ENCODE assay signal across 7 mouse cellular contexts in the genomic region with DNA sequence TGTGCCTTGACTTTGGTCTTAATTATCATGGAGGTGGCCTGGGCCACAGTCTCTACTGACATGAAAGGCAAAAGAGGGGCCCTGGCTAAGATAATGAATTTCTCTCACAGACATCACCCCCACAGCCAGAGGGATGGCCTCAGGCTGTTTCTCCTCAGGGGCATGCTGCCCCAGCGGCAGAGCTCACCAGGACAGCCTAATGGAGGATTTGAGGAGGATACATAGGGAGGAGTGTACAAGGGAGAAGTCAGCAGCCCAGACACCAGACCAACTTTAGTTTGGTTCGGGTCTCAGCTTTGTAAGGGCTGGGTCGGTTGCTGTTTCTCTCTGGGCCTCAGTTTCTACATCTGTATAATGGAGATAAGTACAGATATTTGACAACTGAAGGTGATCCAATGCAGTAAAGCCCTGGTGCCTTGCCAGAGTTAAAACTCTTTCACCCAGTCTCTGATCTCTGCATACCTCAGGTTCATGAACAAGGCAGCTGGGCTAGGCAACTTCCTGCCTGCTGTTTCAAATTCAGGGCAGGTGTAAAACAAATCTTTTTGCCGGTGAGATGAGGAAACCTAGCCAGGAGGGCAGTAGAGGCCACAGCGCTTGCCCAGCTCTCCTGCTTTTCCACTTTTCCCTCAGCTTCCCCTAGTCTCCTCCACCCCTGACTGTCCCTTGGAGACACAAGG. TPM values are rescaled to one million over a fixed set of nuclear protein-coding genes. Genes with fewer than 3 reads are reported as not detected.
DNase-seq lines count a peak whose midpoint lies in the region; ATAC-seq lines count a peak whose summit lies in the region.

No protein-coding gene starts in this region.

- no peaks in the 10 kb centered on the region for H3K36me3 ChIP-seq in lung, embryonic 16.5 days (ENCODE audit: control insufficient read depth, insufficient read depth, low read length)
- H3K36me3 ChIP-seq in embryonic facial prominence, embryonic 15.5 days = no peaks in the 10 kb centered on the region
- H3K36me3 ChIP-seq in liver, embryonic 11.5 days (ENCODE audit: control insufficient read depth, insufficient read depth, low read length) = no peaks in the 10 kb centered on the region

- H3K27ac ChIP-seq in lung, embryonic 16.5 days (ENCODE audit: low read length) = peak overlapping the region; percentile 91
- peak overlapping the region; percentile 81 for H3K27ac ChIP-seq in embryonic facial prominence, embryonic 15.5 days (replicated peaks)
- no peak overlapping the region for H3K27ac ChIP-seq in liver, embryonic 11.5 days (ENCODE audit: low read depth, low read length)

- H3K4me1 ChIP-seq in lung, embryonic 16.5 days (replicated peaks; ENCODE audit: control insufficient read depth, insufficient read depth, low read length) = peaks cover 13% of the 10 kb centered on the region
- peaks cover 25% of the 10 kb centered on the region for H3K4me1 ChIP-seq in embryonic facial prominence, embryonic 15.5 days
- H3K4me1 ChIP-seq in liver, embryonic 11.5 days (replicated peaks; ENCODE audit: control insufficient read depth, insufficient read depth, low read length) = peaks cover 3% of the 10 kb centered on the region; the same call in 1 of the 2 replicates

- peak overlapping the region; percentile 26 for H3K4me3 ChIP-seq in lung, embryonic 16.5 days (ENCODE audit: low read length)
- H3K4me3 ChIP-seq in embryonic facial prominence, embryonic 15.5 days (replicated peaks) = peak overlapping the region; percentile 7
- H3K4me3 ChIP-seq in liver, embryonic 11.5 days (ENCODE audit: low read depth, low read length) = peak overlapping the region; percentile 7; the same call in 1 of the 2 replicates

- H3K27me3 ChIP-seq in lung, embryonic 16.5 days (ENCODE audit: control insufficient read depth, insufficient read depth, low read depth, low read length) = no peaks in the 10 kb centered on the region
- H3K27me3 ChIP-seq in embryonic facial prominence, embryonic 15.5 days = no peaks in the 10 kb centered on the region
- no peaks in the 10 kb centered on the region for H3K27me3 ChIP-seq in liver, embryonic 11.5 days (replicated peaks; ENCODE audit: control insufficient read depth, insufficient read depth, low read length)

- no peaks in the 10 kb centered on the region for H3K9me3 ChIP-seq in lung, embryonic 16.5 days (ENCODE audit: control insufficient read depth, low read length)
- H3K9me3 ChIP-seq in embryonic facial prominence, embryonic 15.5 days (replicated peaks) = no peaks in the 10 kb centered on the region
- no peaks in the 10 kb centered on the region for H3K9me3 ChIP-seq in liver, embryonic 11.5 days (ENCODE audit: control insufficient read depth, low read length)

- H3K9ac ChIP-seq in lung, embryonic 16.5 days (ENCODE audit: low read length) = no peak overlapping the region
- no peak overlapping the region for H3K9ac ChIP-seq in embryonic facial prominence, embryonic 15.5 days
- H3K9ac ChIP-seq in liver, embryonic 11.5 days (ENCODE audit: low read depth, low read length) = no peak overlapping the region

- 68% methylated on average over 5 of the region's 5 CpGs for WGBS in lung, embryonic 16.5 days
- 55% methylated on average over 5 of the region's 5 CpGs for WGBS in embryonic facial prominence, embryonic 15.5 days
- whole genome bisulfite sequencing in liver, embryonic 11.5 days = 46% methylated on average over 5 of the region's 5 CpGs

- ATAC-seq in lung, embryonic 16.5 days (ENCODE audit: low read depth) = no peak
- ATAC-seq in embryonic facial prominence, embryonic 15.5 days (ENCODE audit: insufficient number of reproducible peaks, low FRiP score, low TSS enrichment, low read depth) = no peak
- no peak for ATAC-seq in liver, embryonic 11.5 days (replicated peaks; ENCODE audit: low FRiP score)

- peak overlapping the region; percentile 38 for H3K4me2 ChIP-seq in lung, embryonic 16.5 days (ENCODE audit: low read depth, low read length)
- H3K4me2 ChIP-seq in embryonic facial prominence, embryonic 15.5 days (replicated peaks) = peak overlapping the region; percentile 42
- peak overlapping the region; percentile 44 for H3K4me2 ChIP-seq in liver, embryonic 11.5 days

- DNase-seq in lung, postnatal 4 days = no peak
- no peak for DNase-seq in liver, embryonic 11.5 days (ENCODE audit: low spot score)
- peak; percentile 48 to 56 for DNase-seq in thymus, postnatal 10 days (ENCODE audit: low spot score in 2 of 2)
- no peak for DNase-seq in adrenal gland, postnatal 10 days
- DNase-seq in urinary bladder, postnatal 14 days (ENCODE audit: low spot score) = no peak

RNA-seq across cellular contexts. Expression of gene Pstpip1, which starts 0.9 kb away (rescaled TPM):
- polyA plus RNA-seq in lung, embryonic 16.5 days (2015; fragmentation: Nextera tagmentation; extraction: Ambion mirVana) = 2.6 and 4.0 TPM in 2 replicates
- polyA plus RNA-seq in embryonic facial prominence, embryonic 15.5 days (2015; fragmentation: Nextera tagmentation; extraction: Ambion mirVana) = 4.6 and 4.8 TPM in 2 replicates
- polyA plus RNA-seq in liver, embryonic 11.5 days (2014; fragmentation: Nextera tagmentation; extraction: Ambion mirVana) = 1.6 and 1.8 TPM in 2 replicates
- total RNA-seq in adrenal gland, postnatal 10 days (2021) = 1 to 10 TPM; 3.6 to 4.9 TPM

RNA-seq across cellular contexts. Expression of gene Rcn2, which starts 49.0 kb away (rescaled TPM):
- 221 and 235 TPM in 2 replicates for polyA plus RNA-seq in lung, embryonic 16.5 days (2015; fragmentation: Nextera tagmentation; extraction: Ambion mirVana)
- 236 and 252 TPM in 2 replicates for polyA plus RNA-seq in embryonic facial prominence, embryonic 15.5 days (2015; fragmentation: Nextera tagmentation; extraction: Ambion mirVana)
- 104 and 108 TPM in 2 replicates for polyA plus RNA-seq in liver, embryonic 11.5 days (2014; fragmentation: Nextera tagmentation; extraction: Ambion mirVana)
- 10 to 100 TPM; 40.1 to 41.2 TPM for total RNA-seq in adrenal gland, postnatal 10 days (2021)

Comparison
In these comparisons a context has a peak if more than half of its experiments do, and no peak if none do; other contexts are left out.
1. DNase-seq: peak in thymus, postnatal 10 days (2 of 2); none in lung, postnatal 4 days (0 of 2), liver, embryonic 11.5 days (single experiment), adrenal gland, postnatal 10 days (single experiment) and urinary bladder, postnatal 14 days (single experiment).
2. Peak in every context shown above with its lines, with median percentiles within 50 percentile points of each other: H3K4me2 ChIP-seq and H3K4me3 ChIP-seq.